Mouse (Mus musculus) midbrain, embryonic 15.5 days (tissue): ENCODE results near the gene Snx9. TPM values are rescaled to one million over a fixed set of nuclear protein-coding genes. Genes with fewer than 3 reads are reported as not detected.

Experiments
- ATAC-seq: fragments of 200-750 bp; cut with Nextera tagmentation; replicated peaks from 2 replicates; pipeline ENCODE4 v1.8.0; 2017; ENCODE audit warnings: moderate TSS enrichment
- H3K27ac ChIP-seq: fragments of 300-500 bp; sonication (generic); 2 replicates; pipeline ENCODE4 v1.5.1; 2015; ENCODE audit warnings: mild to moderate bottlenecking, inconsistent platforms
- H3K27me3 ChIP-seq: fragments of 300-500 bp; sonication (generic); replicated peaks from 2 replicates; pipeline ENCODE4 v1.6.1; 2015; ENCODE audit warnings: inconsistent platforms
- H3K36me3 ChIP-seq: fragments of 300-500 bp; sonication (generic); replicated peaks from 2 replicates; pipeline ENCODE4 v1.6.1; 2015; ENCODE audit warnings: inconsistent platforms
- H3K4me1 ChIP-seq: fragments of 300-500 bp; sonication (generic); 2 replicates; pipeline ENCODE4 v1.6.1; 2015; ENCODE audit warnings: inconsistent platforms
- H3K4me2 ChIP-seq: fragments of 300-500 bp; sonication (generic); 2 replicates; pipeline ENCODE4 v1.6.1; 2015; ENCODE audit warnings: inconsistent platforms, mild to moderate bottlenecking, moderate library complexity
- H3K4me3 ChIP-seq: fragments of 300-500 bp; sonication (generic); 2 replicates; pipeline ENCODE4 v1.5.1; 2015; ENCODE audit warnings: mild to moderate bottlenecking, inconsistent platforms
- H3K9ac ChIP-seq: fragments of 300-500 bp; sonication (generic); 2 replicates; pipeline ENCODE4 v1.6.1; 2015; ENCODE audit warnings: mild to moderate bottlenecking, inconsistent platforms
- H3K9me3 ChIP-seq: fragments of 300-500 bp; sonication (generic); 2 replicates; pipeline ENCODE4 v1.6.1; 2016; ENCODE audit warnings: inconsistent platforms
- WGBS: fragments of 180-500 bp; shearing (Covaris S2); methylation state at CpG from one replicate; pipeline ENCODE4 v1.1.7; 2015; ENCODE audit warnings: mixed read lengths; 5-methylcytosine and 5-hydroxymethylcytosine counted together
- polyA plus RNA-seq: library from polyadenylated mRNA; unstranded; fragments of >200 nt; fragmentation: Nextera tagmentation; extraction: Ambion mirVana; gene quantifications from 2 replicates; pipeline ENCODE4 v1.2.1, GENCODE M21; 2015

Gene Snx9
- polyA plus RNA-seq, 1 experiment from 2014 or later = 6.9 TPM

GRCm38 (mm10) chr17:5853936-5854335 lies 12.8 kb downstream of the Snx9 start:
- H3K4me2 ChIP-seq = no peak overlapping the region
- no peak overlapping the region for H3K27ac ChIP-seq
- no peaks in the 10 kb centered on the region for H3K27me3 ChIP-seq
- 95% methylated on average over 13 of the region's 13 CpGs for WGBS
- H3K9ac ChIP-seq = no peak overlapping the region
- H3K36me3 ChIP-seq = no peaks in the 10 kb centered on the region
- no peak overlapping the region for H3K4me3 ChIP-seq
- peaks cover 7% of the 10 kb centered on the region for H3K4me1 ChIP-seq
- ATAC-seq = no peak
- no peaks in the 10 kb centered on the region for H3K9me3 ChIP-seq

- Histone ChIP-seq H3K27ac (no peak overlapping the region), H3K9ac (no peak overlapping the region), H3K4me3 (no peak overlapping the region), H3K4me2 (no peak overlapping the region), H3K9me3 (no peaks in the 10 kb centered on the region), H3K27me3 (no peaks in the 10 kb centered on the region), H3K36me3 (no peaks in the 10 kb centered on the region), H3K4me1 (no peaks in the 10 kb centered on the region)
- ATAC-seq = no peak
Observed at GRCm38 (mm10) chr17:5855560-5855959, 14.4 kb downstream of the Snx9 start.

- no peak overlapping the region for H3K4me3 ChIP-seq
- ATAC-seq = no peak
- no peak overlapping the region for H3K27ac ChIP-seq
- no peaks in the 10 kb centered on the region for H3K9me3 ChIP-seq
- WGBS = 88% methylated on average over 7 of the region's 7 CpGs
- H3K4me2 ChIP-seq = no peak overlapping the region
- no peaks in the 10 kb centered on the region for H3K27me3 ChIP-seq
- no peaks in the 10 kb centered on the region for H3K4me1 ChIP-seq
- no peak overlapping the region for H3K9ac ChIP-seq
- H3K36me3 ChIP-seq = no peaks in the 10 kb centered on the region
Observed at GRCm38 (mm10) chr17:5856426-5856825, 15.3 kb downstream of the Snx9 start.

GRCm38 (mm10) chr17:5857206-5857605 lies 16.1 kb downstream of the Snx9 start:
- Histone ChIP-seq H3K9me3 (no peaks in the 10 kb centered on the region), H3K27me3 (no peaks in the 10 kb centered on the region), H3K27ac (no peak overlapping the region), H3K4me1 (peaks cover 2% of the 10 kb centered on the region; the same call in 1 of the 2 replicates), H3K9ac (no peak overlapping the region), H3K4me3 (no peak overlapping the region), H3K36me3 (no peaks in the 10 kb centered on the region), H3K4me2 (no peak overlapping the region)
- no peak for ATAC-seq
- WGBS = 96% methylated on average over 11 of the region's 11 CpGs

- ATAC-seq = no peak
- H3K4me2 ChIP-seq = no peak overlapping the region
- H3K9ac ChIP-seq = no peak overlapping the region
- H3K4me3 ChIP-seq = no peak overlapping the region
- H3K4me1 ChIP-seq = peaks cover 10% of the 10 kb centered on the region; the same call in 1 of the 2 replicates
- no peak overlapping the region for H3K27ac ChIP-seq
- no peaks in the 10 kb centered on the region for H3K36me3 ChIP-seq
- H3K27me3 ChIP-seq = no peaks in the 10 kb centered on the region
- 53% methylated on average over 8 of the region's 8 CpGs for WGBS
- no peaks in the 10 kb centered on the region for H3K9me3 ChIP-seq
Observed at GRCm38 (mm10) chr17:5858209-5858608, 17.1 kb downstream of the Snx9 start.

- Histone ChIP-seq H3K36me3 (no peaks in the 10 kb centered on the region), H3K27ac (no peak overlapping the region), H3K9me3 (no peaks in the 10 kb centered on the region), H3K4me3 (no peak overlapping the region), H3K4me2 (0 out of 2 replicates have a peak overlapping the region, but pooled peaks have one; percentile 2), H3K9ac (no peak overlapping the region), H3K27me3 (no peaks in the 10 kb centered on the region), H3K4me1 (peaks cover 10% of the 10 kb centered on the region; the same call in 1 of the 2 replicates)
- 6% methylated on average over 6 of the region's 6 CpGs for WGBS
- no peak for ATAC-seq
Observed at GRCm38 (mm10) chr17:5862285-5862684, 21.2 kb downstream of the Snx9 start.

- no peak for ATAC-seq
- Histone ChIP-seq H3K27ac (no peak overlapping the region), H3K36me3 (no peaks in the 10 kb centered on the region), H3K9me3 (no peaks in the 10 kb centered on the region), H3K4me3 (no peak overlapping the region), H3K27me3 (no peaks in the 10 kb centered on the region), H3K9ac (no peak overlapping the region), H3K4me2 (no peak overlapping the region), H3K4me1 (peaks cover 10% of the 10 kb centered on the region; the same call in 1 of the 2 replicates)
- WGBS = 22% methylated on average over 4 of the region's 4 CpGs
Observed at GRCm38 (mm10) chr17:5862869-5863268, 21.7 kb downstream of the Snx9 start.

- Histone ChIP-seq H3K9ac (no peak overlapping the region), H3K4me2 (no peak overlapping the region), H3K4me1 (peaks cover 10% of the 10 kb centered on the region; the same call in 1 of the 2 replicates), H3K4me3 (no peak overlapping the region), H3K27me3 (no peaks in the 10 kb centered on the region), H3K36me3 (no peaks in the 10 kb centered on the region), H3K9me3 (no peaks in the 10 kb centered on the region), H3K27ac (no peak overlapping the region)
- ATAC-seq = no peak
- 97% methylated on average over 5 of the region's 5 CpGs for WGBS
Observed at GRCm38 (mm10) chr17:5863745-5864144, 22.6 kb downstream of the Snx9 start.

GRCm38 (mm10) chr17:5867456-5867855 lies 26.3 kb downstream of the Snx9 start:
- Histone ChIP-seq H3K4me2 (no peak overlapping the region), H3K27ac (no peak overlapping the region), H3K36me3 (no peaks in the 10 kb centered on the region), H3K4me3 (no peak overlapping the region), H3K9ac (no peak overlapping the region), H3K9me3 (no peaks in the 10 kb centered on the region), H3K27me3 (no peaks in the 10 kb centered on the region), H3K4me1 (peaks cover 5% of the 10 kb centered on the region; the same call in 1 of the 2 replicates)
- no peak for ATAC-seq
- 85% methylated on average over 6 of the region's 6 CpGs for WGBS

GRCm38 (mm10) chr17:5868319-5869031 lies 27.3 kb downstream of the Snx9 start:
- Histone ChIP-seq H3K4me3 (no peak overlapping the region), H3K27me3 (no peaks in the 10 kb centered on the region), H3K4me1 (no peaks in the 10 kb centered on the region), H3K36me3 (no peaks in the 10 kb centered on the region), H3K4me2 (no peak overlapping the region), H3K27ac (no peak overlapping the region), H3K9ac (no peak overlapping the region), H3K9me3 (no peaks in the 10 kb centered on the region)
- no peak for ATAC-seq
- 91% methylated on average over 7 of the region's 7 CpGs for WGBS

- H3K27ac ChIP-seq = no peak overlapping the region
- no peak overlapping the region for H3K4me3 ChIP-seq
- no peak overlapping the region for H3K4me2 ChIP-seq
- no peaks in the 10 kb centered on the region for H3K4me1 ChIP-seq
- ATAC-seq = no peak
- no peaks in the 10 kb centered on the region for H3K36me3 ChIP-seq
- H3K9me3 ChIP-seq = no peaks in the 10 kb centered on the region
- 79% methylated on average over 3 of the region's 3 CpGs for WGBS
- no peak overlapping the region for H3K9ac ChIP-seq
- H3K27me3 ChIP-seq = no peaks in the 10 kb centered on the region
Observed at GRCm38 (mm10) chr17:5869461-5869860, 28.3 kb downstream of the Snx9 start.

GRCm38 (mm10) chr17:5870002-5870401 lies 28.9 kb downstream of the Snx9 start:
- Histone ChIP-seq H3K27me3 (no peaks in the 10 kb centered on the region), H3K9me3 (no peaks in the 10 kb centered on the region), H3K36me3 (no peaks in the 10 kb centered on the region), H3K4me1 (no peaks in the 10 kb centered on the region), H3K4me2 (no peak overlapping the region), H3K4me3 (no peak overlapping the region), H3K27ac (no peak overlapping the region), H3K9ac (no peak overlapping the region)
- ATAC-seq = no peak
- WGBS = 95% methylated on average over 5 of the region's 5 CpGs

GRCm38 (mm10) chr17:5870696-5871095 lies 29.6 kb downstream of the Snx9 start:
- no peaks in the 10 kb centered on the region for H3K36me3 ChIP-seq
- H3K4me3 ChIP-seq = no peak overlapping the region
- no peak overlapping the region for H3K4me2 ChIP-seq
- ATAC-seq = no peak
- no peaks in the 10 kb centered on the region for H3K9me3 ChIP-seq
- 94% methylated on average over 11 of the region's 11 CpGs for WGBS
- no peak overlapping the region for H3K9ac ChIP-seq
- no peak overlapping the region for H3K27ac ChIP-seq
- no peaks in the 10 kb centered on the region for H3K27me3 ChIP-seq
- H3K4me1 ChIP-seq = no peaks in the 10 kb centered on the region
